Comparison of ENCODE assay signal across 12 mouse cellular contexts in genomic region chr17:56460876-56461275, GRCm38 (mm10). TPM values are rescaled to one million over a fixed set of nuclear protein-coding genes. Genes with fewer than 3 reads are reported as not detected.
DNase-seq lines count a peak whose midpoint lies in the region; ATAC-seq and TF ChIP-seq lines count a peak whose summit lies in the region.
"Had no signal": no experiment of that assay in that cellular context is flagged by ENCODE, and none has a peak within 500 bp of the region (broad histone marks: within the 10 kb centered on the region; RNA-seq: fewer than 3 reads in every experiment).

No protein-coding gene starts in this region.

- peak overlapping the region; percentile 92 for H3K27ac ChIP-seq in kidney, embryonic 14.5 days (ENCODE audit: low read depth, low read length)
- peak overlapping the region; percentile 94 for H3K27ac ChIP-seq in embryonic facial prominence, embryonic 10.5 days (replicated peaks)
- no peak overlapping the region; the same call in 1 of the 2 replicates for H3K27ac ChIP-seq in hindbrain, postnatal 0 days
- H3K27ac ChIP-seq in midbrain, postnatal 0 days (ENCODE audit: low read depth, low read length): peak overlapping the region; percentile 68; the same call in 1 of the 2 replicates

- ATAC-seq in kidney, embryonic 14.5 days (ENCODE audit: low FRiP score, low TSS enrichment): no peak
- ATAC-seq in hindbrain, postnatal 0 days: no peak
- no peak for ATAC-seq in midbrain, postnatal 0 days (ENCODE audit: low FRiP score)

- TF ChIP-seq CTCF in hindbrain, postnatal 0 days (IDR thresholded peaks at IDR 0.05; ENCODE audit: low read depth): no peak
- TF ChIP-seq CTCF in midbrain, postnatal 0 days (IDR thresholded peaks at IDR 0.05): no peak

- no peaks in the 10 kb centered on the region for H3K27me3 ChIP-seq in kidney, embryonic 14.5 days (ENCODE audit: control insufficient read depth, insufficient read depth, low read length)
- H3K27me3 ChIP-seq in embryonic facial prominence, embryonic 10.5 days (replicated peaks; ENCODE audit: low read depth, poor library complexity, severe bottlenecking): no peaks in the 10 kb centered on the region
- H3K27me3 ChIP-seq in hindbrain, postnatal 0 days (ENCODE audit: insufficient read depth, low read length): no peaks in the 10 kb centered on the region
- H3K27me3 ChIP-seq in midbrain, postnatal 0 days (ENCODE audit: insufficient read depth, low read length): no peaks in the 10 kb centered on the region

- H3K4me3 ChIP-seq in kidney, embryonic 14.5 days (ENCODE audit: low read length): peak overlapping the region; percentile 70
- H3K4me3 ChIP-seq in embryonic facial prominence, embryonic 10.5 days: peak overlapping the region; percentile 79
- H3K4me3 ChIP-seq in hindbrain, postnatal 0 days (ENCODE audit: low read length): peak overlapping the region; percentile 46
- H3K4me3 ChIP-seq in midbrain, postnatal 0 days (ENCODE audit: low read depth, low read length): peak overlapping the region; percentile 44; the same call in 1 of the 2 replicates

- 7% methylated on average over 6 of the region's 6 CpGs for WGBS in kidney, embryonic 14.5 days
- 22% methylated on average over 6 of the region's 6 CpGs for WGBS in embryonic facial prominence, embryonic 10.5 days
- WGBS in hindbrain, postnatal 0 days: 20% methylated on average over 6 of the region's 6 CpGs
- 28% methylated on average over 6 of the region's 6 CpGs for WGBS in midbrain, postnatal 0 days

- DNase-seq in kidney, adult 18-20 months: no peak
- peak; percentile 37 for DNase-seq in embryonic facial prominence, embryonic 10.5 days (ENCODE audit: low spot score)
- no peak for DNase-seq in hindbrain, postnatal 0 days (ENCODE audit: low spot score)
- DNase-seq in midbrain, postnatal 0 days (ENCODE audit: low spot score): no peak
- DNase-seq in layer of hippocampus, adult 9-11 months: no peak
- DNase-seq in thymus, postnatal 10 days (ENCODE audit: low spot score in 2 of 2): no peak
- no peak for DNase-seq in gastrocnemius, adult 8-10 months (ENCODE audit: low spot score in 2 of 2)
- DNase-seq: cerebellum, adult 18-20 months; right cerebral cortex, postnatal 4 days had no signal

- H3K9me3 ChIP-seq in kidney, embryonic 14.5 days (ENCODE audit: control insufficient read depth, low read length): no peaks in the 10 kb centered on the region
- no peaks in the 10 kb centered on the region for H3K9me3 ChIP-seq in embryonic facial prominence, embryonic 10.5 days
- H3K9me3 ChIP-seq in hindbrain, postnatal 0 days (ENCODE audit: low read length): no peaks in the 10 kb centered on the region
- no peaks in the 10 kb centered on the region for H3K9me3 ChIP-seq in midbrain, postnatal 0 days (ENCODE audit: low read length)

- H3K36me3 ChIP-seq in kidney, embryonic 14.5 days (ENCODE audit: control insufficient read depth, insufficient read depth, low read length): peaks cover 22% of the 10 kb centered on the region
- peaks cover 43% of the 10 kb centered on the region for H3K36me3 ChIP-seq in embryonic facial prominence, embryonic 10.5 days (replicated peaks)
- peaks cover 17% of the 10 kb centered on the region; the same call in 1 of the 2 replicates for H3K36me3 ChIP-seq in hindbrain, postnatal 0 days (ENCODE audit: insufficient read depth, low read length)
- H3K36me3 ChIP-seq in midbrain, postnatal 0 days (ENCODE audit: insufficient read depth, low read length): peaks cover 18% of the 10 kb centered on the region

- peak overlapping the region; percentile 81 for H3K9ac ChIP-seq in kidney, embryonic 14.5 days (ENCODE audit: low read depth, low read length)
- H3K9ac ChIP-seq in hindbrain, postnatal 0 days (replicated peaks; ENCODE audit: low read length): peak overlapping the region; percentile 47
- H3K9ac ChIP-seq in midbrain, postnatal 0 days (replicated peaks; ENCODE audit: low read length, poor library complexity, severe bottlenecking): no peak overlapping the region

- peaks cover 38% of the 10 kb centered on the region for H3K4me1 ChIP-seq in kidney, embryonic 14.5 days (ENCODE audit: control insufficient read depth, insufficient read depth, low read length)
- H3K4me1 ChIP-seq in embryonic facial prominence, embryonic 10.5 days: peaks cover 59% of the 10 kb centered on the region
- peaks cover 24% of the 10 kb centered on the region for H3K4me1 ChIP-seq in hindbrain, postnatal 0 days (ENCODE audit: insufficient read depth, low read length)
- peaks cover 10% of the 10 kb centered on the region; the same call in 1 of the 2 replicates for H3K4me1 ChIP-seq in midbrain, postnatal 0 days (ENCODE audit: insufficient read depth, low read length)

- H3K4me2 ChIP-seq in kidney, embryonic 14.5 days (replicated peaks; ENCODE audit: low read depth, low read length): peak overlapping the region; percentile 88
- peak overlapping the region; percentile 81 for H3K4me2 ChIP-seq in hindbrain, postnatal 0 days (ENCODE audit: low read depth, low read length)
- H3K4me2 ChIP-seq in midbrain, postnatal 0 days (ENCODE audit: low read depth, low read length, poor library complexity, severe bottlenecking): peak overlapping the region; percentile 67

RNA-seq across cellular contexts. Expression of gene Ptprs, which starts 15.4 kb away (rescaled TPM):
- 115 and 122 TPM in 2 replicates for polyA plus RNA-seq in kidney, embryonic 14.5 days (2014; fragmentation: Nextera tagmentation; extraction: Ambion mirVana)
- 85.0 and 86.4 TPM in 2 replicates for polyA plus RNA-seq in embryonic facial prominence, embryonic 10.5 days (2016; fragmentation: Nextera tagmentation; extraction: Ambion mirVana)
- 869 and 913 TPM in 2 replicates for total RNA-seq in hindbrain, postnatal 0 days (2014; rRNA removed)
- polyA plus RNA-seq in hindbrain, postnatal 0 days (2015; fragmentation: Nextera tagmentation; extraction: Ambion mirVana): 196 and 198 TPM in 2 replicates
- 716 and 795 TPM in 2 replicates for total RNA-seq in midbrain, postnatal 0 days (2014; rRNA removed)
- polyA plus RNA-seq in midbrain, postnatal 0 days (2015; fragmentation: Nextera tagmentation; extraction: Ambion mirVana): 208 and 225 TPM in 2 replicates
- 10 to 100 TPM; 25.5 to 38.3 (median 30.6) TPM for total RNA-seq in gastrocnemius, adult 8-10 months (2022)

RNA-seq across cellular contexts. Expression of gene Znrf4, which starts 51.4 kb away (rescaled TPM):
- not detected in 2 replicates for polyA plus RNA-seq in kidney, embryonic 14.5 days (2014; fragmentation: Nextera tagmentation; extraction: Ambion mirVana)
- polyA plus RNA-seq in embryonic facial prominence, embryonic 10.5 days (2016; fragmentation: Nextera tagmentation; extraction: Ambion mirVana): not detected in 2 replicates
- not detected in 2 replicates for total RNA-seq in hindbrain, postnatal 0 days (2014; rRNA removed)
- not detected in 2 replicates for polyA plus RNA-seq in hindbrain, postnatal 0 days (2015; fragmentation: Nextera tagmentation; extraction: Ambion mirVana)
- not detected in 2 replicates for total RNA-seq in midbrain, postnatal 0 days (2014; rRNA removed)
- not detected in 2 replicates for polyA plus RNA-seq in midbrain, postnatal 0 days (2015; fragmentation: Nextera tagmentation; extraction: Ambion mirVana)
- total RNA-seq in gastrocnemius, adult 8-10 months (2022): not detected
- total RNA-seq: MEL had no signal
- polyA plus RNA-seq: large intestine, adult 2 months had no signal
